Mouse (Mus musculus) thymus, adult 2 months (tissue): ENCODE data around the gene Marc1. TPM values are rescaled to one million over a fixed set of nuclear protein-coding genes. Genes with fewer than 3 reads are reported as not detected.

ENCODE experiments used
- DNase-seq: peaks from one replicate; pipeline ENCODE4 v3.0.0; 2021
- H3K27ac ChIP-seq: fragments of 200-500 bp; 2 replicates; pipeline ENCODE4 v1.5.1; 2012; ENCODE audit warnings: low read length, control low read depth; ENCODE audit not compliant: control insufficient read depth, insufficient read depth
- H3K27me3 ChIP-seq: fragments of 200-500 bp; 2 replicates; pipeline ENCODE4 v1.6.1; 2012; ENCODE audit warnings: mild to moderate bottlenecking, low read length, moderate library complexity, mixed read lengths; ENCODE audit not compliant: control insufficient read depth, insufficient read depth
- H3K36me3 ChIP-seq: fragments of 200-500 bp; 2 replicates; pipeline ENCODE4 v1.6.1; 2012; ENCODE audit warnings: mild to moderate bottlenecking, low read length, moderate library complexity; ENCODE audit not compliant: control insufficient read depth, insufficient read depth
- H3K4me1 ChIP-seq: fragments of 200-500 bp; replicated peaks from 2 replicates; pipeline ENCODE4 v1.6.1; 2012; ENCODE audit warnings: low read length; ENCODE audit not compliant: control insufficient read depth, insufficient read depth
- H3K4me3 ChIP-seq: fragments of 200-500 bp; 2 replicates; pipeline ENCODE4 v1.5.1; 2012; ENCODE audit warnings: mild to moderate bottlenecking, low read length, control low read depth, moderate library complexity; ENCODE audit not compliant: control insufficient read depth, insufficient read depth
- CTCF ChIP-seq: fragments of 200-500 bp; IDR thresholded peaks from 2 replicates; pipeline ENCODE4 v1.5.1; 2012; ENCODE audit warnings: mild to moderate bottlenecking, control low read depth, low read length, moderate library complexity, borderline replicate concordance; ENCODE audit not compliant: control insufficient read depth, poor library complexity, insufficient read depth; ENCODE audit errors: extremely low read depth
- POLR2A ChIP-seq: fragments of 200-500 bp; IDR thresholded peaks from 2 replicates; pipeline ENCODE4 v1.6.1; 2012; ENCODE audit warnings: mild to moderate bottlenecking, low read length, control low read depth, moderate library complexity; ENCODE audit not compliant: control insufficient read depth, poor library complexity, insufficient read depth; ENCODE audit errors: extremely low read depth
- WGBS: fragments of 180-500 bp; shearing (Covaris S2); methylation state at CpG from one replicate; pipeline ENCODE4 v1.1.7; 2018; 5-methylcytosine and 5-hydroxymethylcytosine counted together
- polyA plus RNA-seq: library from polyadenylated mRNA; depleted of rRNA; stranded (reverse); fragments of >200 nt; gene quantifications from 2 replicates; pipeline ENCODE4 v1.2.3, GENCODE M21; 2012

The Marc1 gene
- polyA plus RNA-seq, 1 experiment, result 5.2 TPM

GRCm38 (mm10) chr1:184808418-184809012, 2.6 kb downstream of the Marc1 start:
- no peak for DNase-seq
- H3K27ac ChIP-seq, result no peak overlapping the region
- H3K36me3 ChIP-seq, result 0 out of 2 replicates have a peak, but pooled peaks cover 3% of the 10 kb centered on the region
- H3K4me3 ChIP-seq, result no peak overlapping the region
- H3K4me1 ChIP-seq, result peaks cover 3% of the 10 kb centered on the region; the same call in 1 of the 2 replicates
- H3K27me3 ChIP-seq, result no peaks in the 10 kb centered on the region; the same call in 1 of the 2 replicates
- TF ChIP-seq CTCF (no peak), POLR2A (no peak)
- WGBS, result 94% methylated on average over 17 of the region's 17 CpGs

- DNase-seq, result peak; percentile 29
- no peak overlapping the region for H3K27ac ChIP-seq
- 25% methylated on average over 15 of the region's 15 CpGs for WGBS
- H3K4me3 ChIP-seq, result no peak overlapping the region
- H3K36me3 ChIP-seq, result 0 out of 2 replicates have a peak, but pooled peaks cover under 1% of the 10 kb centered on the region
- no peak for TF ChIP-seq POLR2A
- TF ChIP-seq CTCF, result no peak
- no peaks in the 10 kb centered on the region; the same call in 1 of the 2 replicates for H3K27me3 ChIP-seq
- peaks cover 3% of the 10 kb centered on the region; the same call in 1 of the 2 replicates for H3K4me1 ChIP-seq
These were observed 3.3 kb downstream of the Marc1 start for GRCm38 (mm10) chr1:184807627-184808417.

- Histone ChIP-seq H3K4me3 (no peak overlapping the region), H3K36me3 (no peaks in the 10 kb centered on the region), H3K27me3 (no peaks in the 10 kb centered on the region; the same call in 1 of the 2 replicates), H3K27ac (no peak overlapping the region), H3K4me1 (peaks cover 3% of the 10 kb centered on the region; the same call in 1 of the 2 replicates)
- WGBS, result 89% methylated on average over 7 of the region's 7 CpGs
- TF ChIP-seq POLR2A (no peak), CTCF (no peak)
- no peak for DNase-seq
These were observed 4.0 kb downstream of the Marc1 start for GRCm38 (mm10) chr1:184807123-184807522.

GRCm38 (mm10) chr1:184805749-184806148, 5.4 kb downstream of the Marc1 start:
- 76% methylated on average over 4 of the region's 4 CpGs for WGBS
- Histone ChIP-seq H3K4me3 (no peak overlapping the region), H3K27ac (no peak overlapping the region), H3K4me1 (peaks cover 3% of the 10 kb centered on the region; the same call in 1 of the 2 replicates), H3K36me3 (no peaks in the 10 kb centered on the region), H3K27me3 (no peaks in the 10 kb centered on the region; the same call in 1 of the 2 replicates)
- no peak for TF ChIP-seq CTCF
- no peak for TF ChIP-seq POLR2A
- no peak for DNase-seq

GRCm38 (mm10) chr1:184793163-184793876, 17.8 kb downstream of the Marc1 start:
- Histone ChIP-seq H3K4me3 (peak overlapping the region; percentile 21), H3K27me3 (no peaks in the 10 kb centered on the region), H3K36me3 (no peaks in the 10 kb centered on the region), H3K27ac (peak overlapping the region; percentile 88), H3K4me1 (peaks cover 9% of the 10 kb centered on the region)
- DNase-seq, result peak; percentile 85
- 3% methylated on average over 27 of the region's 27 CpGs for WGBS
- TF ChIP-seq POLR2A (no peak), CTCF (peak; percentile 75)

- H3K4me3 ChIP-seq, result no peak overlapping the region
- H3K36me3 ChIP-seq, result no peaks in the 10 kb centered on the region
- peak; percentile 41 for DNase-seq
- H3K4me1 ChIP-seq, result peaks cover 9% of the 10 kb centered on the region
- no peak overlapping the region for H3K27ac ChIP-seq
- WGBS, result 12% methylated on average over 2 of the region's 2 CpGs
- no peaks in the 10 kb centered on the region for H3K27me3 ChIP-seq
- TF ChIP-seq POLR2A, result no peak
- no peak for TF ChIP-seq CTCF
These were observed 20.0 kb downstream of the Marc1 start for GRCm38 (mm10) chr1:184791109-184791508.
